Mouse (Mus musculus): ENCODE measurements at regions not wholly inside any gene's neighbourhood (a gene's known extent, or its start where the extent isn't known, plus 50 kb on each side); places are given as distances from the start of the nearest gene placed in this dataset.

- DNase-seq (ENCODE audit: extremely low spot score, low spot score) = no peak
- 63% methylated on average over 7 of the region's 7 CpGs for WGBS
These were observed 221.1 kb upstream of the Nfe2l3 start for GRCm38 (mm10) chr6:51211418-51211817.

DNA sequence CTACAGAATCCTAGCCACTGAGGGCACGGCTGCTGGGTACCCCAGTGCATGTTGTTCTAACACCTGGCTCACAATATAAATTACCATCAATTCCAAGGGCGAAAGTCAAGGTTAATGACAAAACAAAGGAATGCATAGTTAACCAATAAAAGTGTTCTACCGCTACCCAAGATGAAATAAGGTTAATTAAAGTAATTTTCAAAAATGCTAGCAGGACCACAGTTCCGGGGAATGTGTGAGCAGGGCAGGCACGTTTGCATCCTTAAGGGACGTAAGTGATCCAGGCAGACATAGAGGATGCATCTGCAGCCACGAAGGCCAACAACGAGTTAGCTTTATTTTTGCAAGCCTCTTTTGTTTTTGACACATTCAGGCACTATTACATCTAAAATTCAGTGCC lies 220.3 kb upstream of the Nfe2l3 start:
- Histone ChIP-seq H3K36me3 (replicated peaks) (no peaks in the 10 kb centered on the region), H3K27me3 (ENCODE audit: poor library complexity, severe bottlenecking) (peaks cover 15% of the 10 kb centered on the region), H3K4me3 (no peak overlapping the region), H3K27ac (no peak overlapping the region), H3K4me1 (peaks cover 12% of the 10 kb centered on the region), H3K9me3 (no peaks in the 10 kb centered on the region)
- DNase-seq (ENCODE audit: extremely low spot score, low spot score) = no peak
- 91% methylated on average over 8 of the region's 8 CpGs for WGBS

More at GRCm38 (mm10) chr6:51211418-51211817, 221.1 kb upstream of the Nfe2l3 start:
- Histone ChIP-seq H3K4me3 (no peak overlapping the region), H3K4me1 (peaks cover 17% of the 10 kb centered on the region), H3K27me3 (ENCODE audit: poor library complexity, severe bottlenecking) (peaks cover 23% of the 10 kb centered on the region), H3K36me3 (replicated peaks) (no peaks in the 10 kb centered on the region), H3K9me3 (no peaks in the 10 kb centered on the region), H3K27ac (no peak overlapping the region)

- Histone ChIP-seq H3K9me3 (no peaks in the 10 kb centered on the region), H3K36me3 (replicated peaks) (no peaks in the 10 kb centered on the region), H3K4me3 (no peak overlapping the region), H3K4me1 (0 out of 2 replicates have a peak, but pooled peaks cover 5% of the 10 kb centered on the region), H3K27me3 (ENCODE audit: poor library complexity, severe bottlenecking) (no peaks in the 10 kb centered on the region), H3K27ac (no peak overlapping the region)
- no peak for DNase-seq (ENCODE audit: extremely low spot score, low spot score)
- 93% methylated on average over 10 of the region's 10 CpGs for WGBS
These were observed 217.1 kb upstream of the Nfe2l3 start for GRCm38 (mm10) chr6:51215371-51215770.

GRCm38 (mm10) chr6:51216472-51216871 lies 216.0 kb upstream of the Nfe2l3 start:
- Histone ChIP-seq H3K4me1 (0 out of 2 replicates have a peak, but pooled peaks cover 5% of the 10 kb centered on the region), H3K36me3 (replicated peaks) (no peaks in the 10 kb centered on the region), H3K4me3 (no peak overlapping the region), H3K27ac (no peak overlapping the region), H3K27me3 (ENCODE audit: poor library complexity, severe bottlenecking) (no peaks in the 10 kb centered on the region), H3K9me3 (no peaks in the 10 kb centered on the region)
- DNase-seq (ENCODE audit: extremely low spot score, low spot score) = no peak
- 86% methylated on average over 8 of the region's 8 CpGs for WGBS

GRCm38 (mm10) chr6:51219691-51220090 lies 212.8 kb upstream of the Nfe2l3 start:
- no peaks in the 10 kb centered on the region for H3K27me3 ChIP-seq (ENCODE audit: poor library complexity, severe bottlenecking)
- no peak for DNase-seq (ENCODE audit: extremely low spot score, low spot score)
- no peaks in the 10 kb centered on the region for H3K36me3 ChIP-seq (replicated peaks)
- 89% methylated on average over 12 of the region's 12 CpGs for WGBS
- no peaks in the 10 kb centered on the region for H3K9me3 ChIP-seq
- 0 out of 2 replicates have a peak, but pooled peaks cover 5% of the 10 kb centered on the region for H3K4me1 ChIP-seq
- H3K27ac ChIP-seq = no peak overlapping the region
- no peak overlapping the region for H3K4me3 ChIP-seq

DNA sequence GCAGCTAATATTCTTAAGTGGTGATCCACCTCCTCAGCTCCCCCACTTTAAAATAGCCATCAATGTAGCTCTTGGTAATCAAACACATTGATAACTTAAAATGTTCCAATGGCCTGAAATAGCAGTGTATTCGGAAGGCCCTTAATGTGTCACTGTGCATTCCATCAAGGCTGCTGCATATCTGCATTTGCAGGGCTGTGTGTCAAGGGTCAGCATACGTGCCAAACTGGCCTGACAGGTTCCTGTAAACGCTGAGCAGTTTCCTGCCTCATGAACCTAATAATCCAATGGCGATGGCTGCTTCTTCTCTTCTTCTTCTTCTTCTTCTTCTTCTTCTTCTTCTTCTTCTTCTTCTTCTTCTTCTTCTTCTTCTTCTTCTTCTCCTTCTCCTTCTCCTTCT lies 211.7 kb upstream of the Nfe2l3 start:
- no peak overlapping the region for H3K4me3 ChIP-seq
- H3K36me3 ChIP-seq (replicated peaks) = no peaks in the 10 kb centered on the region
- H3K9me3 ChIP-seq = no peaks in the 10 kb centered on the region
- no peak for DNase-seq (ENCODE audit: extremely low spot score, low spot score)
- 0 out of 2 replicates have a peak, but pooled peaks cover 5% of the 10 kb centered on the region for H3K4me1 ChIP-seq
- H3K27me3 ChIP-seq (ENCODE audit: poor library complexity, severe bottlenecking) = no peaks in the 10 kb centered on the region
- 73% methylated on average over 4 of the region's 4 CpGs for WGBS
- no peak overlapping the region for H3K27ac ChIP-seq

- Histone ChIP-seq H3K36me3 (replicated peaks) (no peaks in the 10 kb centered on the region), H3K27ac (no peak overlapping the region), H3K4me1 (no peaks in the 10 kb centered on the region), H3K27me3 (ENCODE audit: poor library complexity, severe bottlenecking) (no peaks in the 10 kb centered on the region), H3K4me3 (no peak overlapping the region), H3K9me3 (0 out of 2 replicates have a peak, but pooled peaks cover 2% of the 10 kb centered on the region)
- WGBS = 91% methylated on average over 11 of the region's 11 CpGs
- no peak for DNase-seq (ENCODE audit: extremely low spot score, low spot score)
These were observed 196.3 kb upstream of the Nfe2l3 start for GRCm38 (mm10) chr6:51236077-51236740.

DNA sequence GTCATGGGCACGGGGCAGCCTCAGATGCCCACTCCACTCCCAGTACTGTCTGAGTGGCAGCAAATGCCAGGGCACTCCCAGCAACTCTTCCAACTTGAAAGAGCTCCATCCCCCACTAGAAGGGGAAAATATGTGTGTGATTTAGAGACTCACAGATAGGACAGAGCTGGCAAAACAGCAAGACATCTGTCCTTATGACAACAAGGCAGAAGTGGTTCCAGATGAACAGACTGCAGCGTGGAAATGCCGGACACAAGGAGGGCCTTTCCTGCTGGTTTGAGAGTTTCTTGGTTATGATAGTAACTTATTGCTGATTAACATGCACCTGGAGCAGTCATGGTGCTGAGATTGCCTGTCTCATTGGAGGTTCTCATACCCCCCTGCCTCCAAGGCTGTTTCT lies 192.4 kb upstream of the Nfe2l3 start:
- H3K4me3 ChIP-seq = no peak overlapping the region
- 0 out of 2 replicates have a peak, but pooled peaks cover 5% of the 10 kb centered on the region for H3K9me3 ChIP-seq
- H3K4me1 ChIP-seq = no peaks in the 10 kb centered on the region
- H3K27ac ChIP-seq = no peak overlapping the region
- no peak for DNase-seq (ENCODE audit: extremely low spot score, low spot score)
- 86% methylated on average over 3 of the region's 3 CpGs for WGBS
- no peaks in the 10 kb centered on the region for H3K27me3 ChIP-seq (ENCODE audit: poor library complexity, severe bottlenecking)
- no peaks in the 10 kb centered on the region for H3K36me3 ChIP-seq (replicated peaks)

DNA sequence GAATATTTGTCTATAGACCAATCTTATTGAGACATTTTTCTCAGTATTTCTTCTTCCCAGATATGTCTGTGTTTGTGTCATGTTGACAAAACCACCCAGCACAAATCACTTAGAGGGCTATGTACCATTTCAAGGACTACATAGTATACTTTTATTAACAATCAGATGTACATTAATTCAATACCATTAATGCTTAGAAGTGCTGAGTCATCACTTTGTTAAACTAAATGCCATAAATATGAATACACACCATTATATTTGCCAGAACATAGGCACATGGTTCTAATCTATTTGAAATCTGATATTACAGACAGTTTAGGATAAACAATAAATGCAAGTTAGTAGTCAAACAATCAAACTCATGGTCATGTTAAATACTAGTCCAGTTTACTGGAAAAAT lies 182.2 kb upstream of the Nfe2l3 start:
- no peaks in the 10 kb centered on the region for H3K9me3 ChIP-seq
- no peak overlapping the region for H3K4me3 ChIP-seq
- no peak for DNase-seq (ENCODE audit: extremely low spot score, low spot score)
- H3K27me3 ChIP-seq (ENCODE audit: poor library complexity, severe bottlenecking) = no peaks in the 10 kb centered on the region
- H3K36me3 ChIP-seq (replicated peaks) = no peaks in the 10 kb centered on the region
- no peak overlapping the region for H3K27ac ChIP-seq
- no peaks in the 10 kb centered on the region for H3K4me1 ChIP-seq

DNA sequence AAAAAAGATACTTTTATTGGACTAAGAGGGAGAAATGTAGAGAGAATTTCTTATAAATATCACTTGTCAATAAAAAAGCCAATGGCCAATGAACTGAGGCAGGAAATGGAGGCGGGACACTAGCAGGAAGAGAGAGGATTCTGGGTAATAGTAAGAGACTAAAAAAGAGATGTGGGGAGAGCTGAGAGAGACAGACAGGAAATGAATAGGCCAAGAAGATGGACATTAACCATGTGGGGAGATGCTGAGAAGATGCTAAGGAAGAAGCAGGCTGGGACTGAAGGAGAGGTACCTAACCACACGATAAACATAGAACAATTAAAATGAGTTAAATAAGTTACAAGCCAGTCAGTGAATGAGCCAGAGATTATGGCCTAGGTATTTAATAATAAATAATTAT lies 181.0 kb upstream of the Nfe2l3 start:
- Histone ChIP-seq H3K36me3 (replicated peaks) (no peaks in the 10 kb centered on the region), H3K27me3 (ENCODE audit: poor library complexity, severe bottlenecking) (no peaks in the 10 kb centered on the region), H3K27ac (no peak overlapping the region), H3K4me1 (no peaks in the 10 kb centered on the region), H3K9me3 (no peaks in the 10 kb centered on the region), H3K4me3 (no peak overlapping the region)
- no peak for DNase-seq (ENCODE audit: extremely low spot score, low spot score)
- WGBS = 92% methylated on average over 2 of the region's 2 CpGs

DNA sequence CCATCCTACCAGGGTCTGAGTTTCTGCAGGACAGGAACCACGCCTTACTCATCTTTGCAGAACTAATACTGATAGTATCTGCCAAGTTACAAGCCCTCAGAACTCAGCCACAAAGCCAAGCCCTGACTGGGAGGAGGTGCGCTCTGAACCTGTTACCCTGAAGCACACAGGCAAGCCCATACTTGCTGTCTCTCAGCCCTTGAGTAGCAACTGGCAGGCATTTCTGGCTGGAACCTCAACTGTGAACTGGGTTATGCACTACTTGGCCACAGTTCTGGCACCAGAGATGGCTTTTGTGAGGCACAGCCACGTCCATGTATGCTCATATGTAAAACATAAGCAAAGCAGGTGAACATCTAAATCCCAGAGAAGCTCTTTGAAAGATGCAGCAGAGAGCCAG lies 179.7 kb upstream of the Nfe2l3 start:
- no peak overlapping the region for H3K4me3 ChIP-seq
- no peak overlapping the region for H3K27ac ChIP-seq
- H3K9me3 ChIP-seq = no peaks in the 10 kb centered on the region
- no peaks in the 10 kb centered on the region for H3K4me1 ChIP-seq
- no peaks in the 10 kb centered on the region for H3K36me3 ChIP-seq (replicated peaks)
- 80% methylated on average over 3 of the region's 3 CpGs for WGBS
- no peaks in the 10 kb centered on the region for H3K27me3 ChIP-seq (ENCODE audit: poor library complexity, severe bottlenecking)
- no peak for DNase-seq (ENCODE audit: extremely low spot score, low spot score)

DNA sequence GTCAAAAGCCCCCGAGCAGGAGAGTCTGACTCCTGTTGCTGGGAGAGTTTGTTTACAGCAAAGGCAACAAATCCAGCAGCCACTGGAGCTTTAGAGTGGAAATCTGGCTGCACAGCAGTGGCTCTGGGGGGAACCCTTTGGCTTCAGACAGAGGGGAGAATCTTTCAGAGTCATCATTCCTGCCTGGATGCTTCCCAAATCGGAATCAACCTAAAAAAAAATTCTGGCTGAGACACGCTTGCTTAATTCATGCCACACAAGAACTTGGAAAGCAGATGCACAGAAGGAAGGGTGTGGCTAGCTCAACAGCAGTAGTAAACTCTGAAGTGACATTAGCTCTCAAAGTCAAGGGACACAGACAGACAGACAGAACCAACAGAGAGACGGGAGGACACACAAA lies 175.8 kb upstream of the Nfe2l3 start:
- DNase-seq (ENCODE audit: extremely low spot score, low spot score) = no peak
- Histone ChIP-seq H3K36me3 (replicated peaks) (no peaks in the 10 kb centered on the region), H3K9me3 (no peaks in the 10 kb centered on the region; the same call in 1 of the 2 replicates), H3K4me1 (no peaks in the 10 kb centered on the region), H3K4me3 (no peak overlapping the region), H3K27ac (no peak overlapping the region), H3K27me3 (ENCODE audit: poor library complexity, severe bottlenecking) (no peaks in the 10 kb centered on the region)
- 76% methylated on average over 4 of the region's 4 CpGs for WGBS

DNA sequence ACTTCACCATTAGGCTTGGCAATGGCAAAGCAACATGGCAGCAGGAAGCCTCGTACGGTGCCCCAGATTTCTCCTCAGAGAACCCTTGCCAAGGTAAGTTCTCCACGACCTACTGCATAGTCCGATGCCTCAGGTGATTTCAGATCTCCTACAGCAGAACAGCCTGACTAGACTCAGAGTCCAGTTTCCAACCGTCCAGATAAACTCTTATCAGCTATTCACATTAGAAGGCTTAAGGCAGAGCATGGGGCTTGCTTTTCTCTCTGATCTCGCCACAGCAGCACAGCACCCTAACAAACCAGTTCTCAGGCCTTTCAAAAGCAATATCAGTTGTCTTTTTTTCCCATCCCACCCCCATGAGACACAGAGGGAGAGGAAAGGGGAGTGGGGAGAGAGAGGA lies 174.9 kb upstream of the Nfe2l3 start:
- no peaks in the 10 kb centered on the region for H3K36me3 ChIP-seq (replicated peaks)
- no peak overlapping the region for H3K4me3 ChIP-seq
- H3K27ac ChIP-seq = no peak overlapping the region
- no peak for DNase-seq (ENCODE audit: extremely low spot score, low spot score)
- H3K4me1 ChIP-seq = no peaks in the 10 kb centered on the region
- no peaks in the 10 kb centered on the region for H3K27me3 ChIP-seq (ENCODE audit: poor library complexity, severe bottlenecking)
- H3K9me3 ChIP-seq = no peaks in the 10 kb centered on the region; the same call in 1 of the 2 replicates
- 84% methylated on average over 6 of the region's 6 CpGs for WGBS

- no peak for DNase-seq (ENCODE audit: extremely low spot score, low spot score)
- no peaks in the 10 kb centered on the region; the same call in 1 of the 2 replicates for H3K9me3 ChIP-seq
- no peaks in the 10 kb centered on the region for H3K27me3 ChIP-seq (ENCODE audit: poor library complexity, severe bottlenecking)
- H3K4me3 ChIP-seq = no peak overlapping the region
- H3K36me3 ChIP-seq (replicated peaks) = no peaks in the 10 kb centered on the region
- H3K27ac ChIP-seq = no peak overlapping the region
- no peaks in the 10 kb centered on the region for H3K4me1 ChIP-seq
- WGBS = 83% methylated on average over 2 of the region's 2 CpGs
These were observed 174.2 kb upstream of the Nfe2l3 start for GRCm38 (mm10) chr6:51258304-51258703.

Measured in forebrain, embryonic 10.5 days (tissue).